Mouse (Mus musculus) adrenal gland, postnatal 36 days (tissue): ENCODE measurements around the gene Pheta2. TPM values are rescaled to one million over a fixed set of nuclear protein-coding genes. Genes with fewer than 3 reads are reported as not detected.
A peak's percentile ranks its signal among the peaks of the same experiment; 100 is the strongest.

Source experiments
- DNase-seq, 2 experiments: peaks; one replicate each; pipeline ENCODE4 v3.0.0; 2021; ENCODE audit warnings: mixed read lengths in 1 of 2
- long read RNA-seq, 2 experiments: library from polyadenylated mRNA; stranded (forward); transcript quantifications; one replicate each; pipeline ENCODE4 v2.0.0; 2021; ENCODE audit warnings: borderline sequencing depth in 2 of 2
- total RNA-seq, 2 experiments: library from RNA; stranded (reverse); gene quantifications; 2 replicates each; pipeline ENCODE4 v1.2.3; 2021

Pheta2 gene
- total RNA-seq: 1 to 10 TPM in 1 of 2 experiments, under 1 TPM in 1; 0.59 to 1.1 TPM
- long read RNA-seq, experiment 1, partial matches to known transcripts: 0 of 1 reads
- long read RNA-seq, experiment 1, other reads (novel, unspliced or antisense): 0 of 1 reads
- long read RNA-seq, experiment 2: 0 reads

DNA sequence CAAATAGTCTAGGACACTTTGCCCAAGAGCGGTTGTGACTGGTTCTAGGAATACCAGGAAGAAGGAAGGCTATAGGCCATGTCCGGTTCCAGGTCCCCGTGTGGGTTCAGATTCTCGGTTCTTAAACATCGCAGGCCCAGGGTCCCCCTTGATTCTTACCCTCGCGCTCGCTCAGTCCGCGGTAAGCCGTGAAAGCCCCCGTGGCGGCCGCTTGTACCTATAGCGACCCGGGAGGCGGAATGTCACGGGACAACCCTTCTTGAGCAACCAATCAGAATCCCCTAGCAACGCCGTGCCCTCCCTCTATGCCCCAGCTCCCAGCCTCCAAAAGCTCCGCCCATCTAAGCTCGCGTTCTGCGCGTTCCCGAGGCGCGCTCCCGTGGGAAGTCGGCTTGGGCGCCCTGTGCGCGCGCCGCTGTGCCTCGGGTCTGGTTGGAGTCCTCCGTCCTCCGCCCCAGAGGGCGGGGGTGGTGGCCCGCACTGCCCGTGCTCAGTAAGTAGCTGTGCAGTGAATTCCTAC, at the start of gene Pheta2, which contains the start of the genes Naga and Smdt1:
Pheta2 (plus strand) TSS at position 350 of the 520 bp plus-strand sequence.
Naga (minus strand) TSS at position 333 of the 520 bp plus-strand sequence.
Smdt1 (plus strand) TSS at position 367 of the 520 bp plus-strand sequence.
- DNase-seq: peak; percentile 97 to 98

DNA sequence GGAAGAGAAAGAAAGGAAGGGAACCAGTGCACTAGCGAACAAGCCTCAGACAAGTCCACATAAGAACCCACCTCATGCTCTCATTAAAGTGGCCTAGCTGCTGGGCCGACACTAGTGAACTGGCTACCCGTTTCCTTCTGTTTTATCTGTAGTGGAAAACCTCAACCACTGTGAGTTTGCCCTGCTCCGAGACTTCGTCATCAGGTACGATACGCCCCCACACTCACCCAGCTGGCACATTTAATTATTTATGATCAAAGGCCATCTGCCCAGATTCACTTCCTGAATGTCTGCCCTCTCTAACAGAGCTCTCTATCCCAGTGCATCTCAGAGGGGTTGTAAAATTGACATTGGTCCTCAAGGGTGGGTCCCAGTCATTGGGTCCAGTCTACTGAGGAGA, 48.5 kb upstream of the Pheta2 start:
- DNase-seq: no peak

DNA sequence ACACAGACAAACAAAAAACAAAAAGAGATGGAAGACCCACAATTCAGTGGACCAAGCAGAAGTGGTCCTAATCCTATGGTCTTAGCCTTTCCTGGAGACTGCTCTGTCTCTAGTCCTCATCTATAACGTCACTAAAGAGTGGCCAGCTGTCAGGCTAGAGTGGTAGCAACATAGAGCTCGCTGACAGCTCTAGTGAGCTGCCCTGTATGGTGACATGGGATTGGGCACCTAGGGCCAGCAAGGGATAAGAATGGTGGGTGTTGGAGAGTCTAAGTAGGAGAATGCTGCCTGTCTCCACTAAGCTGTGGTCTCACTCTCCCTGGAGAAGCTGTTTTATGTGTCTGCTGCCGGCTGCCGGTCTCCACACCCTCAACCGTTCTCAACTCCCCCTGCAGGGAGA, 45.9 kb upstream of the Pheta2 start:
- DNase-seq: no peak

DNA sequence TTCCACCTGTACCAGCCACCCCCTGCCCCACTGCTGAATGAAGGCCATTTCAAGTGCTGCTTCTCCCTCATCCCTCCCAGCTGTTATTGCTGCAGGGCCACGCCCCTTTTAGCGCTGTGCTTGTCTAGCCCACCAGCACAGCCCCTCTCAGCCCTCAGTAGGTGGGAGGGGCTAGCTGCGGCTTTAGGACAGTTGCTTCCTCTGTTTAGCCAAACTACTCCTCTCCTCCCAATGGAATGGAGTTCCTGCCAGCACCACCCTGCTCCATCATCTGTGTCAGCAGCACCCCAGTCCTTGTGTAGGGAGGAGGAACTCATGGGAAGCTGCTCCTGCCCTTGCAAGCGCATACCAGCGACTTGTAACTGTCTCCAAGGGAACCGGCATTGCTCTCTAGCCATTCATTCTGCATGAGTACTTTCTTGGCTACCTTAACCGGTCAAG, 45.5 kb upstream of the Pheta2 start:
- no peak for DNase-seq

DNA sequence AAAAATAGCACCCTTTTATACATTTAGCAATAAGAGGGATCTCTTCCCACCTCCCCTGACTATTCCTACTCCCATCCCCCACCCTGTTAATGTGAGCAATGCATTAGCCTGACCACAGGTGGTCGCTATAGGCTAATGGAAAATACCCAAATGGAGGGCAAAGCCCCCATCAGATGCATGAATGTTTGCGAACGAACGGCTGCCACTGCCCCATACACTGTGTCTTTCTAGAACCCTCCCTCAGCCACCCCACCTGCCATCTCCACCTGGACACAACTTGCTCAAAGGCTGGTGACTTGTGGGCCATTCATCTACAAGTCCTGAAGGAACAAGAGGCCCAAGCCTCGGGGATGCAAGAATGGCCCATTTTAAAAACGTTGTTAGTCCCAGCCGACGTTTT, 44.7 kb upstream of the Pheta2 start:
- no peak for DNase-seq

GRCm38 (mm10) chr15:82298764-82299561, 39.8 kb upstream of the Pheta2 start, which contains the start of gene Wbp2nl:
Gene Wbp2nl, plus strand, starts transcription at chr15:82298954.
- DNase-seq: no peak

- DNase-seq: no peak
These were observed 31.6 kb upstream of the Pheta2 start for GRCm38 (mm10) chr15:82307107-82307506.

DNA sequence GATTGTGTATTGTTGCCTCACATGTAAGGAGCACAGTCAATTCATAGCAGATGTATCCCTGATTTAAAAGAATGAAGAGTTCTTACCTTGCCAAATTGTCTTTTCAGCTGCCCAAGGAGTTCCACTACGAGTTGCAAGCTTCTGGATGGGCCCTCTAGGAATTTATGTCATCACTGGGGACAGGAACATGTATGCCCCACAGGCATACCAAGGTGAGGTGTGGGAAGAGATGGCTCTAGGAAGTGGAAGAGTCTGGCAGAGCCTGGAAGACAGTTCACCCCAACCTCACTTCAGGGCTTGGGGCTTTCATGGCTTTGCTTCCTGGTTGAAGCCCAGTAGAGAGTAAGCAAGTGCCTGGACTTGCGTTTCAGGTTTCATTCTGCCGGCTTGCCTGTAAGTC, 30.3 kb upstream of the Pheta2 start:
- no peak for DNase-seq

GRCm38 (mm10) chr15:82317839-82318238, 20.9 kb upstream of the Pheta2 start:
- no peak for DNase-seq

GRCm38 (mm10) chr15:82319613-82320012, 19.1 kb upstream of the Pheta2 start:
- no peak for DNase-seq

DNA sequence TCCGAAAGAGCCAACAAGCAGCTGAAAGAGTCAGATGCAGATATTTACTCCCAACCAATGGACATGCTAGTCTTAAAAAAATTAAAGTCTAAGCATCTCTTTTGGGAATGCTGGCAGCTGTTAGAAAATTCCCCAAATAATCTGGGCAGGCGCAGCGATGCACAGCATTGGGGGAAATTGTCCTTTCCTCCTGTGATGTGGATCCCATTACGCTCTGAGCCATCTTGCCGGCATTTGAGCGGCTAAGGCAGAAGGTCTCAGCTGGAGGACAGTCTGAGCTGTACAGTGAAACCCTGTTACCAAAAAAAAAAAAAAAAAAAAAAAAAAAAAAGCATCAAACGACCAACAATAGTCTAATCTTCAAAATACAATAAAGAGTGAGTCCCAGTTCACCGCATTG, 16.5 kb upstream of the Pheta2 start:
- DNase-seq: no peak

DNA sequence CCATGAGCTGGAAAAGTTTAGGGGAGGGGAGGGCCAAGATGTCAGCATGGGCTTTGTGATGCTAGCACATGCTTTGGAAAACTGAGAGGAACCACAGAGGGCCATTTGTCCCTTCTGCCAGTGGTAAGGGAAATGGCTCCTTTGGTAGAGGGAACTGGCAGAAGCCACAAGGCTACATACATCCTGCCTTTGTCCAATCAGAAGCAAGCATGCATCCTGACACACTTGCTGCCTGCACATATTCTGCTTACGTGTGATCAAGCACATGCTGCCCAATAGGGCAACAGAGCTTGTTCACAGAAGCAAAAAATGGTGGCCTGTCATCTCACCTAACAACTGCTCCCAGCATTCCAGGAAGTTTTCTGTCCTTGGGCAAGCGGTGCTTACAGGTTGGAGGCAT, 13.4 kb upstream of the Pheta2 start:
- DNase-seq: no peak

GRCm38 (mm10) chr15:82335194-82335593, 3.5 kb upstream of the Pheta2 start:
- no peak for DNase-seq

GRCm38 (mm10) chr15:82336629-82337028, 2.1 kb upstream of the Pheta2 start:
- no peak for DNase-seq

DNA sequence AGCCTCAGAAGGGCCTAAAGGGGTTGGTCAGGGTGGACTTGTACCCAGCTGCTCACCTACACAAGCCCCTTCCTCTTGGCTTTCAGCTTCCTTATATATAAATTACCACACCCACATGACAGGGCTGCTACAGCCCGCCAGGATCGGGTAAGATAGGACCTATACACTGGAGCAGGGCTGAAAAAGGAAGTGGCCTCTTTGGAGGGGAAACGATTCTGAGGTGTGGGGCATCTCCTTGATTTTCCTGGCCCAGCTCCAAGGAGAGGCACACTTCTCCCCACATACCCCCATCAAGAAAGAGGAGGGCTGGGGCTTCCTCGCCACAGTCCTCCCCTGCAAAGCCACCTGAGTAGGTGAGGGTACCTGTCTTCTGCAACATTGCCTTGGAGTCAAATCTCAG, 867 bp upstream of the Pheta2 start:
- no peak for DNase-seq

DNA sequence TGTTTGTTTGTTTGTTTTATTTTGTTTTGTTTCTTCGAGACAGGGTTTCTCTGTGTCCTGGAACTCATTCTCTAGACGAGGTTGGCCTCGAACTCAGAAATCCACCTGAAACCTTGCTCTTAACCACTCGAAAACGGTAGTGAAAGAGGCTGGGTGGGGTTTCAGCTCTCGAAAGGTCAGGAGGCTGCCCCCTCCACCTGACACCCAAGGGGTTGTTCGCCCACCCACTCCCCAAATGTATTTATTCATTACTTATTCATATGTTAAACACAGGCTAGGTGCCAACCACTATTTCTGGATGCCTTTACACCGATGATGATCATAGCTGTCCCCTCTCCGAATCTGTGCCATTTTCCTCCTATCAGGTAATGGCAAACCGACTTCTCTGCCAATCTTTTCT, 408 bp downstream of the Pheta2 start:
- no peak for DNase-seq

GRCm38 (mm10) chr15:82339634-82340254, 1.0 kb downstream of the Pheta2 start:
- no peak for DNase-seq

- DNase-seq: no peak
These were observed 1.8 kb downstream of the Pheta2 start for GRCm38 (mm10) chr15:82340414-82341035.

DNA sequence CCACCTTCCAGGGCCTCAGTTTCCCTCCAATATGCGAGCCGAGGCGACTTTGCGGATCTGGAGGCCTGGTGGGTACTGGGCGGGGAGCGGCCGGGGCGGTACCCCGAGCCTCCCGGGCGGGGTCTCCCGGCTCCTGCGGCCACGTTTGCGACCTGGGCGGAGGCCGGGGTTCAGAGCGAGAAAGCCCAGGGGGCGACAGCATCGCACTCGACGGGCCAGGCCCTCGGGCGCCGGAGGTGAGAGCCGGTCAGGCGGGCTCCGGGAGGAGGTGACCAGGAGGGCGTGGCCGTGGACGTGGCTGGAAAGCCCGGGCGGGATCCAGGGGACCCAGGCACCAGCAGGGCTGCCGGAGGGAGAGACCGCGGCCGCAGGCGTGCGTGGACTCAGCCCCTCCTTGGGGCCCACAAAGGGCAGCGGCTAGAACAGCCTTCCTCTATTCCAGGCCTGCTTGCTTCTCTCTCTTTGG, 2.3 kb downstream of the Pheta2 start:
- peak; percentile 65 to 80 for DNase-seq

- no peak for DNase-seq
These were observed 3.2 kb downstream of the Pheta2 start for GRCm38 (mm10) chr15:82341675-82342542.

DNA sequence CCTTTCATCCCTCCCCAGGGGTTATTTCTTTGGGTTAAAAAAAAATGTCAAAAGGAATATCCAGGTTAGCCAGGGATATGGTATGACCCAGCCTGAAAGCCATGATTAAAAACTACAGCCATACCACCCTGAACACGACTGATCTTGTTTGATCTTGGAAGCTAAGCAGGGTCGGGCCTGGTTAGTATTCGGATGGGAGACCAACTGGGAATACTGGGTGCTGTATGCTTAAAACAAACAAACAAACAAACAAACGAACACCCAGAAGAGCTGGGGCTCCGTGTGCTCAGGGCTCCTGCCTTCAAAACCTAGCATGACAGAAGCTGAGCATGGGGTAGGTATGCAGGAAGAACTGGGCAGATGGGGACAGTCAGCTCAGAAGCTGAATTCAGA, 3.8 kb downstream of the Pheta2 start:
- no peak for DNase-seq
